Mouse (Mus musculus): ENCODE data around the gene Socs2. TPM values are rescaled to one million over a fixed set of nuclear protein-coding genes. Genes with fewer than 3 reads are reported as not detected.

The Socs2 gene
- total and polyA plus RNA-seq, 2 experiments = 5.3 to 53.8 TPM

DNA sequence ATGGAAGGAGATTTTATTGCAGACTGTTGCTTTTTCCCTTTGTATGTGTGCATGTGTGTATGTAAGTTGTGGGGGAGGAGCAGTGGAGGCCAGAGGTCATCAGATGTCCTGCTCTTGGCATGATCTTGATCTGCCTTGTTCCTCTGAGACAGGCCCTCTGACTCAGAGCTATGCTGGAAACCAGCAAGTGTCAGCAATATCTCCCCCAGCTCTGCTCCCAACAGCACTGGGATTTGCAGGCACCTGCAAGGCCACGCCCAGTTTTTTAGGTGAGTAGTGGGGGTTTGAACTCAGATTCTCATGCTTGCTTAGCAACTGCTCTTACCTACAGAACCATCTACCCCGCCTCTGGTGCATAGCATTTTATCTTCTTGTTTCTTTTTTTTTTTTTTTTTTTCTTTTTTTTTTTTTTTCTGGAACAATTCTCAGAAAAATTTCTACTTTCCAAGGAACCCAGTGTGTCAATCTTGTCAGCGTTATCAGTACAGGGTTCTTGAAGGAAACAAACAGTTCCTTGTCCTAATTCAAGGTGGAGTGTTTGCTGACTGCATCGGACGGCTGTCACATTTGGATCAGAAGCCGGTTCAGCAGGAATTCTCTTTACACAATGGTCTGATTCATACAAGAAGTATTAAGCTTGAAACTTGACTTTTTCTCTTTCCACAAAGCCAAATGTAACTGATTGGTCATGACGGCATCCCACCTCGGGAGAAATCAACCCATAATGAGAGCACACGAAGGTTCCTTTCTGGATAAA, 41.2 kb upstream of the Socs2 start:
- H3K4me1 ChIP-seq (ENCODE audit: control insufficient read depth, insufficient read depth, low read length) = no peaks in the 10 kb centered on the region
- no peak overlapping the region for H3K9ac ChIP-seq (ENCODE audit: low read depth, low read length)
- DNase-seq (ENCODE audit: extremely low read depth, low read depth, low spot score) = no peak
- no peaks in the 10 kb centered on the region for H3K27me3 ChIP-seq (ENCODE audit: control insufficient read depth, insufficient read depth, low read length)
- no peak for TF ChIP-seq POLR2A (IDR thresholded peaks at IDR 0.05; ENCODE audit: extremely low read depth, insufficient read depth, low read length)
- no peak for TF ChIP-seq CTCF (IDR thresholded peaks at IDR 0.05; ENCODE audit: low read depth, low read length)
- no peaks in the 10 kb centered on the region for H3K36me3 ChIP-seq (ENCODE audit: control insufficient read depth, insufficient read depth, low read length)
- H3K79me2 ChIP-seq (ENCODE audit: control insufficient read depth, insufficient read depth, low read length) = no peaks in the 10 kb centered on the region
- H3K27ac ChIP-seq (replicated peaks; ENCODE audit: insufficient read depth, low read depth, low read length) = no peak overlapping the region
- 90% methylated on average over 9 of the region's 9 CpGs for WGBS
- H3K4me3 ChIP-seq (ENCODE audit: insufficient read depth, low read depth, low read length) = no peak overlapping the region

DNA sequence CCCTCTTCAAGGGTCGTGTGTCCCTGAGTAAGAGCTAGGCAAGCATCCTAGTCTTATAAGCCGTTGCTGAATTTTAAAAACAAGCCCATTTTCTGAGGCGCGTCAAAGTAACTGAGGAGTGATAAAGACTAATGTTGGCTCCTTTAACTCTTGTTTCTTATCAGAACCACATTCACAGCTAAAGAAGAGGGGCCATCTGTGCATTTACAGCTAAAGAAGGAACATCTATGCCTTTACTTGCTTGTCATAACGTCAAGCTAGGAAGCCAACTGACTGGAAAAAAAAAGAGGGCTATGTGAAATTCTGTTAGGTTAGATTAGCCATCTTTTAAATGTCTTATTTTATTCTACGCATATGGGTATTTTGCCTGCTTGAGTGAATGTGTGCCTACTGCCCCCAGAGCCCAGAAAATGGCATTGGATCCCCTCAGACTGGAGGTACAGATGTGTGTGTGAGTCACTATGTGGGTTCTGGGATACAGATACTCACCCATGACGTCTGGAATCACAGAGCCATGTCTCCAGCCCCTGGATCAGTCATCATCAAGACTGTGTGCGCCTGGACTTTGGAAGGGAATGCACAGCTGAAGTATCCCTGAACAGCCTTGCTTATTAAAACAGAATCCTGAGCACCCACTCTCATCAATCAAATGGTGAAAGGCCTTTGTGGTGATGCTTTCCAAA, 40.5 kb upstream of the Socs2 start:
- Histone ChIP-seq H3K4me3 (ENCODE audit: insufficient read depth, low read depth, low read length) (no peak overlapping the region), H3K9ac (ENCODE audit: low read depth, low read length) (no peak overlapping the region), H3K4me1 (ENCODE audit: control insufficient read depth, insufficient read depth, low read length) (no peaks in the 10 kb centered on the region), H3K27ac (replicated peaks; ENCODE audit: insufficient read depth, low read depth, low read length) (no peak overlapping the region), H3K79me2 (ENCODE audit: control insufficient read depth, insufficient read depth, low read length) (no peaks in the 10 kb centered on the region), H3K36me3 (ENCODE audit: control insufficient read depth, insufficient read depth, low read length) (no peaks in the 10 kb centered on the region), H3K27me3 (ENCODE audit: control insufficient read depth, insufficient read depth, low read length) (no peaks in the 10 kb centered on the region)
- DNase-seq (ENCODE audit: extremely low read depth, low read depth, low spot score) = no peak
- TF ChIP-seq POLR2A (IDR thresholded peaks at IDR 0.05; ENCODE audit: extremely low read depth, insufficient read depth, low read length) = no peak
- TF ChIP-seq CTCF (IDR thresholded peaks at IDR 0.05; ENCODE audit: low read depth, low read length) = no peak
- WGBS = 91% methylated on average over 8 of the region's 8 CpGs

DNA sequence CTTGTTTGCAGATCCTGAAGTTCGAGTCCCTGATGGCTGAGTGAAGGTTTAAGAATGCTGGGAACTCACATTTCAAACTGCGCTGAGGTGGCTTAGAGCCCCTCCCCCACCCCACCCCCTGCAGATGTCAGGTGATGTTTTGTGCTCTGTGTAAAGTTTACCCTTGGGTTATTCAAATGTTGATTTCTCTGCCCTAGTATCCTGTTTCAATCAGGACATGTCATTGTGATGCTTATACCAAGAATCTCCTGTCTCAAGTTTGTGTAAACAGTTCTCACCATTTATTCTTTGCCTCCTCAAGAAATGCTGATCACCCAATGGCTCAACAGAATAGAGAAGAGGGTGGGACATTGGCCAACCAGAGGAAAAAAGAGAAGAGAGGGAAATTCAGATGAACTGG, 39.1 kb upstream of the Socs2 start:
- no peak for DNase-seq (ENCODE audit: extremely low read depth, low read depth, low spot score)
- Histone ChIP-seq H3K4me1 (ENCODE audit: control insufficient read depth, insufficient read depth, low read length) (no peaks in the 10 kb centered on the region), H3K79me2 (ENCODE audit: control insufficient read depth, insufficient read depth, low read length) (no peaks in the 10 kb centered on the region)

DNA sequence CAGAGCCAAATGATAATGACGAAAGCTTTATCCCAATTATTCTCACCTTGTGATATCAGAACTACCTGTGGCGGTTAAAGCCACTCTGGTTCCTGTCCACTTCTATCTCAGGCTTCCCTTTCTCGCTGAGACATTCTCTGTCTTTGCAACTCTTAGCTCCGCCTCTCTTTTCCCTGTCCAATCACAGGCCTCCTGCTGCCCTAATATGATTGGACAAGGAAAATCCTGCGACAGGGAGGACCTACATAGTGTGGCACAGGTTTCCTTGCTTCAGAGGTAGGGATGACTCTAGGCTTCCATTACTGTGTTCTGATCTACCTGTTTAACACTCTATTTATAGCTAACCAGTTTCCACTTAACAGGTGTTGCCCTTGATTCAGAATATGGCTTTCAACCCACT, 36.3 kb upstream of the Socs2 start:
- H3K9ac ChIP-seq (ENCODE audit: low read depth, low read length) = no peak overlapping the region
- H3K79me2 ChIP-seq (ENCODE audit: control insufficient read depth, insufficient read depth, low read length) = no peaks in the 10 kb centered on the region
- no peak overlapping the region for H3K4me3 ChIP-seq (ENCODE audit: insufficient read depth, low read depth, low read length)
- no peak overlapping the region for H3K27ac ChIP-seq (replicated peaks; ENCODE audit: insufficient read depth, low read depth, low read length)
- WGBS = 88% methylated on average over 5 of the region's 5 CpGs
- no peaks in the 10 kb centered on the region for H3K27me3 ChIP-seq (ENCODE audit: control insufficient read depth, insufficient read depth, low read length)
- H3K36me3 ChIP-seq (ENCODE audit: control insufficient read depth, insufficient read depth, low read length) = no peaks in the 10 kb centered on the region
- no peaks in the 10 kb centered on the region for H3K4me1 ChIP-seq (ENCODE audit: control insufficient read depth, insufficient read depth, low read length)
- no peak for TF ChIP-seq POLR2A (IDR thresholded peaks at IDR 0.05; ENCODE audit: extremely low read depth, insufficient read depth, low read length)
- TF ChIP-seq CTCF (IDR thresholded peaks at IDR 0.05; ENCODE audit: low read depth, low read length) = no peak
- DNase-seq (ENCODE audit: extremely low read depth, low read depth, low spot score) = no peak

More for the DNA sequence above, 39.1 kb upstream of the Socs2 start:
- no peak overlapping the region for H3K4me3 ChIP-seq (ENCODE audit: insufficient read depth, low read depth, low read length)
- no peak overlapping the region for H3K9ac ChIP-seq (ENCODE audit: low read depth, low read length)
- no peaks in the 10 kb centered on the region for H3K36me3 ChIP-seq (ENCODE audit: control insufficient read depth, insufficient read depth, low read length)
- WGBS = 32% methylated on average over 2 of the region's 2 CpGs
- TF ChIP-seq POLR2A (IDR thresholded peaks at IDR 0.05; ENCODE audit: extremely low read depth, insufficient read depth, low read length) (no peak), CTCF (IDR thresholded peaks at IDR 0.05; ENCODE audit: low read depth, low read length) (no peak)
- no peaks in the 10 kb centered on the region for H3K27me3 ChIP-seq (ENCODE audit: control insufficient read depth, insufficient read depth, low read length)
- H3K27ac ChIP-seq (replicated peaks; ENCODE audit: insufficient read depth, low read depth, low read length) = no peak overlapping the region

DNA sequence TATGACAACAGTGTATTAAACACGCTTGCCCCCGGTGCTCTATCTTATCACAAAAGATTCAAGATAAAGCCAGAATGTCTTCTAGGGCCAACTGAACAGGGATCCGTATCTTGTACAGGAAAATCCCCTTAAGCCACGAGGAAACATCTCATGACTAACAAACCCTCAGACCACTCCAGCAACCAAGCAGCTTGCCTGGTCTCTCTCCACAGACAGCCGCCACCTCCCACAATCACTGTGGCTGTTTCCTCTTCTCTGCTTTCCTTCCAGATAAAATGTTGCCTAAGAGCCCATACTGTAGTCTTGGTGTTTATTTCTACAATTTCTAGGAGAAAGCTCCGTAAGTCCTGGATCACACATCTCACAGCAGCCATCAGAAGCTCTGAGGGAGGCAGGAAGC, 32.1 kb upstream of the Socs2 start:
- H3K9ac ChIP-seq (ENCODE audit: low read depth, low read length) = no peak overlapping the region
- TF ChIP-seq POLR2A (IDR thresholded peaks at IDR 0.05; ENCODE audit: extremely low read depth, insufficient read depth, low read length) = no peak
- 70% methylated on average over 6 of the region's 6 CpGs for WGBS

DNA sequence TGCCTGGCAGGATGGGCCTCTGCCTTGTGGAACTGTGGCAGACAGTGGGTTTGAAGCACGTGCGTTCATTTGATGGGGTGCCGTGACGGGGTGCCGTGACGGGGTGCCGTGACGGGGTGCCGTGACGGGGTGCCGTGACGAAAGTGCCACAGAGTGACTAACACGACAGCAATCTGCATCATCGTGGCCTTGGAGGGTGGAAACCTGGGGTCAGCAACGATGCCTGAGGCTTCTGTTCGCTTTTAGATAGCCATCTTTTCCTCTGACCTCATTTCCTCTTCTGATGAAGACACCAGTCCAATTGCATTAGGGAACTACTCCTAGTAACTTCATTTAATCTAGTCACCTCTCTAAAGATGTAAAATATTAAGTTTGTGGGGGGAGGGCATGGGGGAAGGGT, 31.0 kb upstream of the Socs2 start:
- Histone ChIP-seq H3K36me3 (ENCODE audit: control insufficient read depth, insufficient read depth, low read length) (no peaks in the 10 kb centered on the region), H3K27me3 (ENCODE audit: control insufficient read depth, insufficient read depth, low read length) (no peaks in the 10 kb centered on the region), H3K9ac (ENCODE audit: low read depth, low read length) (no peak overlapping the region), H3K79me2 (ENCODE audit: control insufficient read depth, insufficient read depth, low read length) (no peaks in the 10 kb centered on the region), H3K4me1 (ENCODE audit: control insufficient read depth, insufficient read depth, low read length) (no peaks in the 10 kb centered on the region), H3K4me3 (ENCODE audit: insufficient read depth, low read depth, low read length) (no peak overlapping the region), H3K27ac (replicated peaks; ENCODE audit: insufficient read depth, low read depth, low read length) (no peak overlapping the region)
- DNase-seq (ENCODE audit: extremely low read depth, low read depth, low spot score) = no peak
- TF ChIP-seq POLR2A (IDR thresholded peaks at IDR 0.05; ENCODE audit: extremely low read depth, insufficient read depth, low read length) (no peak), CTCF (IDR thresholded peaks at IDR 0.05; ENCODE audit: low read depth, low read length) (no peak)
- 94% methylated on average over 16 of the region's 16 CpGs for WGBS

More for the DNA sequence above, 32.1 kb upstream of the Socs2 start:
- no peak for DNase-seq (ENCODE audit: extremely low read depth, low read depth, low spot score)
- no peaks in the 10 kb centered on the region for H3K4me1 ChIP-seq (ENCODE audit: control insufficient read depth, insufficient read depth, low read length)
- no peaks in the 10 kb centered on the region for H3K36me3 ChIP-seq (ENCODE audit: control insufficient read depth, insufficient read depth, low read length)
- no peak overlapping the region for H3K4me3 ChIP-seq (ENCODE audit: insufficient read depth, low read depth, low read length)
- H3K27ac ChIP-seq (replicated peaks; ENCODE audit: insufficient read depth, low read depth, low read length) = no peak overlapping the region
- no peaks in the 10 kb centered on the region for H3K27me3 ChIP-seq (ENCODE audit: control insufficient read depth, insufficient read depth, low read length)
- H3K79me2 ChIP-seq (ENCODE audit: control insufficient read depth, insufficient read depth, low read length) = no peaks in the 10 kb centered on the region
